Mouse (Mus musculus) hindbrain, embryonic 12.5 days (tissue): ENCODE data around the gene Rab5c. TPM values are rescaled to one million over a fixed set of nuclear protein-coding genes. Genes with fewer than 3 reads are reported as not detected.

Experiments used
- ATAC-seq: fragments of 200-750 bp; cut with Nextera tagmentation; 2 replicates; pipeline ENCODE4 v1.8.0; 2017; ENCODE audit warnings: moderate TSS enrichment; ENCODE audit not compliant: low FRiP score
- H3K27ac ChIP-seq: fragments of 300-500 bp; sonication (generic); 2 replicates; pipeline ENCODE4 v1.5.1; 2016; ENCODE audit warnings: mild to moderate bottlenecking
- H3K27me3 ChIP-seq: fragments of 300-500 bp; sonication (generic); 2 replicates; pipeline ENCODE4 v1.6.1; 2016; ENCODE audit warnings: mild to moderate bottlenecking
- H3K36me3 ChIP-seq: fragments of 300-500 bp; sonication (generic); 2 replicates; pipeline ENCODE4 v1.6.1; 2016; ENCODE audit warnings: mild to moderate bottlenecking
- H3K4me1 ChIP-seq: fragments of 300-500 bp; sonication (generic); 2 replicates; pipeline ENCODE4 v1.6.1; 2016
- H3K4me2 ChIP-seq: fragments of 300-500 bp; sonication (generic); replicated peaks from 2 replicates; pipeline ENCODE4 v1.6.1; 2016; ENCODE audit warnings: mild to moderate bottlenecking
- H3K4me3 ChIP-seq: fragments of 300-500 bp; sonication (generic); 2 replicates; pipeline ENCODE4 v1.5.1; 2016; ENCODE audit warnings: mild to moderate bottlenecking
- H3K9ac ChIP-seq: fragments of 300-500 bp; sonication (generic); 2 replicates; pipeline ENCODE4 v1.6.1; 2016; ENCODE audit warnings: mild to moderate bottlenecking, moderate library complexity
- H3K9me3 ChIP-seq: fragments of 300-500 bp; sonication (generic); replicated peaks from 2 replicates; pipeline ENCODE4 v1.6.1; 2016; ENCODE audit warnings: mild to moderate bottlenecking
- WGBS: fragments of 180-500 bp; shearing (Covaris S2); methylation state at CpG from one replicate; pipeline ENCODE4 v1.1.7; 2016; 5-methylcytosine and 5-hydroxymethylcytosine counted together
- polyA plus RNA-seq: library from polyadenylated mRNA; unstranded; fragments of >200 nt; fragmentation: Nextera tagmentation; extraction: Ambion mirVana; gene quantifications from 2 replicates; pipeline ENCODE4 v1.2.1, GENCODE M21; 2016

The Rab5c gene
- polyA plus RNA-seq, 1 experiment from 2014 or later, result 19.9 TPM

DNA sequence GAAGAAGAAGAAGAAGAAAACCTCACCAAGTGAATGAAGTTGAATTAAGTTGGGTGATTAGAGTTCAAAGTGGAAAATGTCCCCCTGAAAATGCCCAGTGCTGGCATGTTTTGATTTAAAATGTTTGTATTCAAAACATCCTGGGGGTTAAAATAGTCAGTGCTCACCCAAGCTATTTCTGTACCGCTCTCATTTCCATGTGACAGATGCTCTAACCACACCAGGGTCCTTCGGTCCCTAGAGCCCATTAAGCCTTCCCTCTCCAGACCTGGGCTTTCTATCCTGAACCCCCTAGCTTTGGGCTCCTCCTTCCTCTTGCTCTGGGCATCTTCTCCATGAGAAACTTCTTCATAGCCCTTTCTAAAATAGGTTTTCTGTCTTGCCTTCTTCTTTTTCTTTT, 53.9 kb downstream of the Rab5c start:
- no peaks in the 10 kb centered on the region for H3K9me3 ChIP-seq
- WGBS, result 77% methylated on average over 2 of the region's 2 CpGs
- no peaks in the 10 kb centered on the region for H3K36me3 ChIP-seq
- H3K4me3 ChIP-seq, result no peak overlapping the region
- H3K4me2 ChIP-seq, result no peak overlapping the region
- no peaks in the 10 kb centered on the region for H3K4me1 ChIP-seq
- no peak overlapping the region for H3K27ac ChIP-seq
- ATAC-seq, result no peak
- H3K27me3 ChIP-seq, result no peaks in the 10 kb centered on the region
- no peak overlapping the region for H3K9ac ChIP-seq

DNA sequence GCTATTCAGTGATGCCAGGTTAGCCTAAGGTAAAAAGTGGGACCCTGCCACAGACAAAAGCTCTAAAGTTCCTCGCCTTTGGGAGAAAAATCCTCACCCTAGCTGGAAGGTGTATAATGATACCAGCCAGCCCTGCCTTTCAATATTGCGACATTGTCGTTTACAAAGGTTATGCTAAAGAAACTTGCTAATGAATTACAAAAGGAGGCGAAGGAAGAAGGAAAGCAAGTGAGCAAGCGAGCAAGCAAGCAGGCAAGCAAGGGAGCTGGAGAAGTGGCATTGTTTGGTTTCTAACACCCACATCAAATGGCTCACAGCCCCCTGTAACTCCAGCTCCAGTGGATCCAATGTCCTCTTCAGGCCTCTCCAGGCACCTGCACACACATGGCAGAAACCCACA, 55.5 kb downstream of the Rab5c start:
- Histone ChIP-seq H3K9me3 (no peaks in the 10 kb centered on the region), H3K4me2 (no peak overlapping the region), H3K9ac (no peak overlapping the region), H3K4me3 (no peak overlapping the region), H3K36me3 (no peaks in the 10 kb centered on the region), H3K27me3 (no peaks in the 10 kb centered on the region), H3K27ac (no peak overlapping the region), H3K4me1 (no peaks in the 10 kb centered on the region)
- ATAC-seq, result no peak
- 64% methylated on average over 5 of the region's 5 CpGs for WGBS

DNA sequence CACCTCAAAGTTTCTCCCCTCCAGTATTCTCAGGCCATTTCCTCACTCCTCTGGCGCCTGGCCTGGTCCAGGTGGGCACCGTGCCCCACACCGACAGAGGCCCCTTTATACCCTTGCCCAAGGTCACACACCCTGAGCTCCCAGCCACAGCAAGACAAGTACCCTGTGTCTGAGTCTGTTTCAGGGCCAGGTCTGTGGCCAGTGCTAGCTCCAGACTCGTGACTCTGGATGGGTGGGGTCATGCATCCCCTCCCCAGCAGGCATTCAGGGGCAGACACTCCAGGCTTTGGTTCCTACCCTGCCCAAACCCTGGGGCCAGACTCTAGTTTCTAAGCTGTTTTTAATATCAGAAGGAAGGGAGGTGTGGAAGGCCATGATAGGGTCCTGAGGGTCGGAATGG, 56.2 kb downstream of the Rab5c start:
- no peak for ATAC-seq
- H3K9me3 ChIP-seq, result no peaks in the 10 kb centered on the region
- no peaks in the 10 kb centered on the region for H3K36me3 ChIP-seq
- H3K4me3 ChIP-seq, result no peak overlapping the region
- no peaks in the 10 kb centered on the region for H3K27me3 ChIP-seq
- H3K9ac ChIP-seq, result no peak overlapping the region
- no peak overlapping the region for H3K4me2 ChIP-seq
- H3K27ac ChIP-seq, result no peak overlapping the region
- WGBS, result 81% methylated on average over 5 of the region's 5 CpGs
- H3K4me1 ChIP-seq, result no peaks in the 10 kb centered on the region

DNA sequence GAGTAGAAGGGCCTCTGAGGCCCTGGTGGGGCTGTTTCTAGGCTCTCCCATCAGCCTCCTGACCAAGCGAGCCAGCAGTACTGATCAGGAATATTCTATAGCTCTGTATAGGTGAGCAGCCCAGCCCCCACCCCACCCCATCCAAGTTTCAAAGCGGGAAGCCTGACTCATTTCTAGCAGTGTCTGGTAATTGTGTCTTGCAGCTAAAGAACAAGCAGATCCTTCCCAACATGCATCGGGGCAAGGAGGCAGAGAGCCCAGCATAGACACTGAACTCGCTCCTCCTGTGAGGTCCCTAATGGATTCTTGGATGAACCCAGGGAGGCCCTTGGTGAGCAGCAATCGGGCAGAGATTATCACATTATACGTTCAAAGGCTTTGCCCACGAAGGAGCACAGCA, 60.2 kb downstream of the Rab5c start:
- Histone ChIP-seq H3K27me3 (peaks cover 18% of the 10 kb centered on the region), H3K4me1 (peaks cover 6% of the 10 kb centered on the region), H3K4me3 (no peak overlapping the region), H3K36me3 (no peaks in the 10 kb centered on the region), H3K4me2 (no peak overlapping the region), H3K9ac (no peak overlapping the region), H3K27ac (no peak overlapping the region), H3K9me3 (no peaks in the 10 kb centered on the region)
- no peak for ATAC-seq
- WGBS, result 63% methylated on average over 7 of the region's 7 CpGs

GRCm38 (mm10) chr11:100673169-100673568, 64.8 kb downstream of the Rab5c start:
- peaks cover 6% of the 10 kb centered on the region for H3K4me1 ChIP-seq
- peak overlapping the region; percentile 16; the same call in 1 of the 2 replicates for H3K4me3 ChIP-seq
- H3K9me3 ChIP-seq, result no peaks in the 10 kb centered on the region

GRCm38 (mm10) chr11:100671956-100672355, 66.1 kb downstream of the Rab5c start:
- H3K4me2 ChIP-seq, result no peak overlapping the region
- peaks cover 6% of the 10 kb centered on the region for H3K4me1 ChIP-seq
- peaks cover 26% of the 10 kb centered on the region for H3K27me3 ChIP-seq
- no peak overlapping the region for H3K4me3 ChIP-seq
- WGBS, result 83% methylated on average over 2 of the region's 2 CpGs
- no peak overlapping the region for H3K27ac ChIP-seq
- no peaks in the 10 kb centered on the region for H3K9me3 ChIP-seq
- ATAC-seq, result no peak
- no peaks in the 10 kb centered on the region for H3K36me3 ChIP-seq
- H3K9ac ChIP-seq, result no peak overlapping the region

More at GRCm38 (mm10) chr11:100673169-100673568, 64.8 kb downstream of the Rab5c start:
- Histone ChIP-seq H3K9ac (peak overlapping the region; percentile 50), H3K27ac (no peak overlapping the region), H3K4me2 (peak overlapping the region; percentile 43), H3K36me3 (no peaks in the 10 kb centered on the region), H3K27me3 (peaks cover 26% of the 10 kb centered on the region)
- under 1% methylated on average over 20 of the region's 23 CpGs for WGBS
- no peak for ATAC-seq

DNA sequence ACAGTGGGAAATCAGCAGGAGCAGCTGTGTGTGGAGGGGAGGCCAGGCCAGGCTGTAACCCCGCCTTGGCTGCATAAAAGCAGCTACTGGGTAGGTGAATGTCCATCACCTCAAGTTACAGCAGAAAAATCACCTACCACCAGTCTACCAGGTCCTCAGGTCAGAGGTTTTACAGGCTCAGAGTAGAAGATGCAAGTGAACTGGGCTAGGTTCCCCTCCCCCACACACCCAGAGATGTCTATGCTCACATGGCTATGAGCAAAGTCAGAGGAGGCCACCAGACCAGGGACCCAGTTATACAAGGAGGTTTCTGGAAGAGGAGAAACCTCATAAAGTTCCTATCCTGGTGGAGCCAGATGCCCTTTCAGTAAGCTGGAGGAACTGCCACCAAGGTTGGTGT, 67.0 kb downstream of the Rab5c start:
- Histone ChIP-seq H3K27ac (no peak overlapping the region), H3K9me3 (no peaks in the 10 kb centered on the region), H3K36me3 (no peaks in the 10 kb centered on the region), H3K4me1 (peaks cover 6% of the 10 kb centered on the region), H3K9ac (no peak overlapping the region), H3K4me2 (no peak overlapping the region), H3K4me3 (no peak overlapping the region), H3K27me3 (peaks cover 21% of the 10 kb centered on the region)
- no peak for ATAC-seq
- WGBS, result 86% methylated on average over 1 of the region's 1 CpGs

Other genes with a start within 250 kb of the Rab5c start
- gene Acly, start 210.2 kb downstream of the Rab5c start, polyA plus RNA-seq, result 348 and 359 TPM in 2 replicates
- 2.7 and 3.2 TPM in 2 replicates for gene Ttc25, start 192.6 kb downstream of the Rab5c start, polyA plus RNA-seq
- 29.1 and 29.2 TPM in 2 replicates for gene Cnp, start 163.3 kb downstream of the Rab5c start, polyA plus RNA-seq
- gene Nkiras2, start 119.0 kb downstream of the Rab5c start, polyA plus RNA-seq, result 101 and 109 TPM in 2 replicates
- gene Dnajc7, start 118.0 kb downstream of the Rab5c start, polyA plus RNA-seq, result 307 and 311 TPM in 2 replicates
- gene Zfp385c, start 45.8 kb downstream of the Rab5c start, polyA plus RNA-seq, result 0.53 and 0.74 TPM in 2 replicates
- 1.4 and 2.7 TPM in 2 replicates for gene Dhx58, start 33.9 kb downstream of the Rab5c start, polyA plus RNA-seq
- 61.4 and 61.8 TPM in 2 replicates for gene Kat2a, start 25.8 kb downstream of the Rab5c start, polyA plus RNA-seq
- gene Hspb9, start 24.4 kb downstream of the Rab5c start, polyA plus RNA-seq, result 0.35 and 0.38 TPM in 2 replicates
- 6.0 and 6.2 TPM in 2 replicates for gene Kcnh4, start 21.7 kb upstream of the Rab5c start, polyA plus RNA-seq
- not detected in 2 replicates for gene Hcrt, start 24.7 kb upstream of the Rab5c start, polyA plus RNA-seq
- 4.4 and 4.7 TPM in 2 replicates for gene Ghdc, start 32.7 kb upstream of the Rab5c start, polyA plus RNA-seq
- 17.3 and 20.5 TPM in 2 replicates for gene Stat5b, start 112.5 kb upstream of the Rab5c start, polyA plus RNA-seq
- 1.4 and 2.8 TPM in 2 replicates for gene Stat5a, start 121.1 kb upstream of the Rab5c start, polyA plus RNA-seq
- gene Stat3, start 201.3 kb upstream of the Rab5c start, polyA plus RNA-seq, result 41.4 and 47.4 TPM in 2 replicates
- 51.4 and 63.2 TPM in 2 replicates for gene Cavin1, start 232.7 kb upstream of the Rab5c start, polyA plus RNA-seq